Mouse (Mus musculus): ENCODE measurements around the gene Lhfp. TPM values are rescaled to one million over a fixed set of nuclear protein-coding genes. Genes with fewer than 3 reads are reported as not detected.

The Lhfp gene
- polyA plus RNA-seq, 1 experiment from 2014 or later, result 53.6 TPM

- H3K27ac ChIP-seq (replicated peaks), result no peak overlapping the region
- no peaks in the 10 kb centered on the region for H3K36me3 ChIP-seq
- H3K9me3 ChIP-seq (replicated peaks), result no peaks in the 10 kb centered on the region
Observed at GRCm38 (mm10) chr3:53291185-53291584, 249.9 kb downstream of the Lhfp start.

DNA sequence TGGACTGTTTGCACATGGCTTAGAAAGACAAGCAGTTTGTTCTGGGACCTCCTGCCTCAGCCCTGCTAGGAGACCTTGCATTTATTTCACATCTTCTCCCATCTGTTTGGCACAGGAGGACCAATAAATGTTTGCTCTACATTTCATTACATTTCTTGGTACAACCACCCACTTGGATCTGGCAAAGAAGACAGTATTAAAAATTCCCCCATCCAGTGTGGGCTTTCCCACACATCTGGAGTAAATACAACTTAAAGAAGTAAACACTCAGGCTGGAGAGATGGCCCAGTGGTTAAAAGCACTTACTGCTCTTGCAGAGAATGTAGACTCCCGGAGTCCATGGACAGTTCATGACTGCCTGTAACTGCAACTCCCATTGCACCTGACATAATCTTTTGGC, 250.6 kb downstream of the Lhfp start:
- WGBS, result 78% methylated on average over 1 of the region's 1 CpGs
- ATAC-seq (ENCODE audit: low FRiP score), result no peak

More at GRCm38 (mm10) chr3:53291185-53291584, 249.9 kb downstream of the Lhfp start:
- H3K27me3 ChIP-seq (replicated peaks), result no peaks in the 10 kb centered on the region
- peaks cover 16% of the 10 kb centered on the region for H3K4me1 ChIP-seq
- WGBS, result 98% methylated on average over 3 of the region's 3 CpGs
- H3K4me3 ChIP-seq (replicated peaks), result no peak overlapping the region
- H3K4me2 ChIP-seq, result no peak overlapping the region
- ATAC-seq (ENCODE audit: low FRiP score), result no peak
- H3K9ac ChIP-seq (replicated peaks), result no peak overlapping the region

GRCm38 (mm10) chr3:53292474-53292873, 251.1 kb downstream of the Lhfp start:
- 72% methylated on average over 3 of the region's 3 CpGs for whole genome bisulfite sequencing
- no peaks in the 10 kb centered on the region for H3K9me3 ChIP-seq (replicated peaks)
- H3K4me3 ChIP-seq (replicated peaks), result no peak overlapping the region
- no peak overlapping the region for H3K27ac ChIP-seq (replicated peaks)
- peaks cover 16% of the 10 kb centered on the region for H3K4me1 ChIP-seq
- no peaks in the 10 kb centered on the region for H3K36me3 ChIP-seq
- no peak overlapping the region for H3K9ac ChIP-seq (replicated peaks)
- H3K4me2 ChIP-seq, result no peak overlapping the region
- H3K27me3 ChIP-seq (replicated peaks), result no peaks in the 10 kb centered on the region
- no peak for ATAC-seq (ENCODE audit: low FRiP score)

More for the DNA sequence above, 250.6 kb downstream of the Lhfp start:
- Histone ChIP-seq H3K9ac (replicated peaks) (no peak overlapping the region), H3K4me2 (no peak overlapping the region), H3K36me3 (no peaks in the 10 kb centered on the region), H3K27me3 (replicated peaks) (no peaks in the 10 kb centered on the region), H3K4me3 (replicated peaks) (no peak overlapping the region), H3K27ac (replicated peaks) (no peak overlapping the region), H3K9me3 (replicated peaks) (no peaks in the 10 kb centered on the region), H3K4me1 (peaks cover 16% of the 10 kb centered on the region)

DNA sequence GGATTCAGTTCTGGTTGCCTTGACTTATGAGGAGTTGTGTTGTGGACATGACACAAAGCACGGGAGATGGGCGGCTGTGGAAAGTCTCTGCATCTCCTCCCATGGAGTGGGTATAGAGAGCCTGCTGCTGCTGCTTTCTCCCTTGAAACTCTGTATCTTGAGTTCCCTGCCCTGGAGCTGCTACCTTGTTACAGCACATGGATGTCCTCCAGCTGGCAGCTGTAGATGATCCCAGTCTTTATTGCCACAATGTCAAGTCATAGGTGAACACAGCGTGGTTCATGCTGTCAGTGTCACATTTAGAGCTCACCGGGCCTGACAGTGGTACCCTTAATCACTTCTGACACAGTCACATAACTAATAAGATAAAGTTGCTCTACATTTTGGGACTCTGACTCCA, 251.7 kb downstream of the Lhfp start:
- H3K27me3 ChIP-seq (replicated peaks), result no peaks in the 10 kb centered on the region
- H3K9me3 ChIP-seq (replicated peaks), result no peaks in the 10 kb centered on the region
- no peak overlapping the region for H3K27ac ChIP-seq (replicated peaks)
- H3K9ac ChIP-seq (replicated peaks), result no peak overlapping the region
- no peak overlapping the region for H3K4me3 ChIP-seq (replicated peaks)
- no peaks in the 10 kb centered on the region for H3K36me3 ChIP-seq
- H3K4me2 ChIP-seq, result no peak overlapping the region
- WGBS, result 92% methylated on average over 4 of the region's 4 CpGs
- H3K4me1 ChIP-seq, result peaks cover 16% of the 10 kb centered on the region
- no peak for ATAC-seq (ENCODE audit: low FRiP score)

- Histone ChIP-seq H3K4me2 (no peak overlapping the region), H3K9me3 (replicated peaks) (no peaks in the 10 kb centered on the region), H3K9ac (replicated peaks) (no peak overlapping the region), H3K4me1 (peaks cover 16% of the 10 kb centered on the region), H3K27ac (replicated peaks) (no peak overlapping the region), H3K36me3 (no peaks in the 10 kb centered on the region), H3K4me3 (replicated peaks) (no peak overlapping the region), H3K27me3 (replicated peaks) (no peaks in the 10 kb centered on the region)
- ATAC-seq (ENCODE audit: low FRiP score), result no peak
- WGBS, result 74% methylated on average over 4 of the region's 4 CpGs
Observed at GRCm38 (mm10) chr3:53293901-53294433, 252.6 kb downstream of the Lhfp start.

DNA sequence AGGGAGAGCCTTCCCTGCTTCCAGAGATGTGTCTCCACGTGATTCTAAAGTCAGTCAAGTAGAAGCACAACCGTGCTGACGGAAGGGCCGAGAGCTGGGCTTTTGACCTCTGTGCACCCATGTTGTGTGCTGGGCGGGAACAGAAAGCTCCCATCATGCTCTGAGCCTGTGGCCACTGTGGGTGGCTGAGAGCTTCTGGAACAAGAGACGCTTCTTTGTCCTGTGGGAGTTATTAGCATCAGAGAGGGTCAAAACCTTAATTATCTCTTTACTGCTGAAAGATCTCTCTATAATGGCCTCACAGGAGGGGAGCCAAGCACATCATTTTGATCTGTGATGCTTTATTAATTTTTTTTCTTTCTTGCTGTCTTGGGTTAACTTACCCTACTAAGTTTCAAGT, 253.5 kb downstream of the Lhfp start:
- no peaks in the 10 kb centered on the region for H3K36me3 ChIP-seq
- peaks cover 8% of the 10 kb centered on the region for H3K4me1 ChIP-seq
- H3K27ac ChIP-seq (replicated peaks), result no peak overlapping the region
- no peaks in the 10 kb centered on the region for H3K9me3 ChIP-seq (replicated peaks)
- no peak overlapping the region for H3K4me2 ChIP-seq
- H3K9ac ChIP-seq (replicated peaks), result no peak overlapping the region
- H3K27me3 ChIP-seq (replicated peaks), result no peaks in the 10 kb centered on the region
- ATAC-seq (ENCODE audit: low FRiP score), result no peak
- no peak overlapping the region for H3K4me3 ChIP-seq (replicated peaks)
- WGBS, result 50% methylated on average over 6 of the region's 6 CpGs

- no peaks in the 10 kb centered on the region for H3K27me3 ChIP-seq (replicated peaks)
- H3K4me1 ChIP-seq, result no peaks in the 10 kb centered on the region
- H3K9ac ChIP-seq (replicated peaks), result no peak overlapping the region
- ATAC-seq (ENCODE audit: low FRiP score), result no peak
- no peak overlapping the region for H3K4me3 ChIP-seq (replicated peaks)
- H3K9me3 ChIP-seq (replicated peaks), result no peaks in the 10 kb centered on the region
- 70% methylated on average over 5 of the region's 5 CpGs for WGBS
- H3K36me3 ChIP-seq, result no peaks in the 10 kb centered on the region
- no peak overlapping the region for H3K4me2 ChIP-seq
- no peak overlapping the region for H3K27ac ChIP-seq (replicated peaks)
Observed at GRCm38 (mm10) chr3:53301866-53302265, 260.5 kb downstream of the Lhfp start.

DNA sequence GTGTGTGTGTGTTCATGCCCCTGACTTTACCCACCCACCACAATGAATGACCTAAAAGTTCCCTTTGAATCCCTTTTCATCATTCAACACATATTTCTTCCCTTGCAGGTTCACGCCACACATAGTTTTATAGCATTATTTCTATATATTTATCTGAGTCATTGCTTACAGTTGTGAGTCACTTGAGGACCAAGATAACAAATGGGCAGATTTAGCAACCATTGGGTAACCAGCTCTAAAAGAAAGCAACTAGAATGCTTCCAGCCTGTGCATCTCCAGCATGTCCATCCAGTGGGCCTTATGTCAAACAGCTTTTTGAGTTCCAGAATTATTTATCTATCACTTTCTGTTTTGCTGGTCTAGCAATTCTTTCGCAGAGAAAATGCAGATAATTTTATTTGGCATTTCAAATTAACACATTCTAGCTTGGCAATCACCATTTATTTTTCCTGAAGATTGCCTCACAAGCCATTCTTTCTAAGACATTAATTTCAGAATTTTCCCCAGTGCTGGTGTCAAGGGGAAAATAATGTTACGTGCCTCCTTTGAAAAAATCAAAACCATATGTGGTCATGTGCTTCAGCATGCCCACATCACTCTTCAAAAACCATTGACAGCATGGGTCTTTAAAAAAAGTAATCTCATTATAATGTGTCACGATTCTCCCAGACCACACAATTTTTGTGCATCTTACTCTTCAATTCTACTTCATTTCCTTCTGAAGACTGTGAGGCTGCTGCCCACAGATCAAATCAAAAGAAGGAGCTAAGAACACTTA, 263.0 kb downstream of the Lhfp start:
- Histone ChIP-seq H3K4me2 (no peak overlapping the region), H3K36me3 (no peaks in the 10 kb centered on the region), H3K4me1 (no peaks in the 10 kb centered on the region), H3K27me3 (replicated peaks) (no peaks in the 10 kb centered on the region), H3K9ac (replicated peaks) (no peak overlapping the region), H3K27ac (replicated peaks) (no peak overlapping the region), H3K4me3 (replicated peaks) (no peak overlapping the region), H3K9me3 (replicated peaks) (no peaks in the 10 kb centered on the region)
- WGBS, result 60% methylated on average over 4 of the region's 4 CpGs
- ATAC-seq (ENCODE audit: low FRiP score), result no peak

DNA sequence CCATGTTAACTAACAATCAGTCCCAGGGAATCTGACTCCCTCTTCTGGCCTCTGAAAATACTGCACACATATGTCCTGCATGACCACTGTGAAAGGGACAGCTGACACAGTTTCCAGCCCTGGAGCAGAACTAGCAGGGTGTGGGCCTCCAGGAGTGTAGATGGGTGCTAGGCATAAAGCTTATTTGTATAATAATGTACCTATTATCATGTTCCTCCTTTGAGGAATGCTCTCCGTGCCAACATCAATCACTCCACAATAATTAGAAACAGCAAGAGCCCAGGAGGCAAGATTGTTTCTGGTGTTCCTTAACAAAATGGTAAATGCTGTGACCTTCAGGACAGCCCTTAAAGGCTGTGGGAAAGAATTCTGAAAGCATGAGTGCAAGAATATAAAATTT, 264.5 kb downstream of the Lhfp start:
- H3K36me3 ChIP-seq, result no peaks in the 10 kb centered on the region
- no peak overlapping the region for H3K4me2 ChIP-seq
- H3K4me1 ChIP-seq, result no peaks in the 10 kb centered on the region
- WGBS, result 69% methylated on average over 1 of the region's 1 CpGs
- no peaks in the 10 kb centered on the region for H3K27me3 ChIP-seq (replicated peaks)
- no peak overlapping the region for H3K4me3 ChIP-seq (replicated peaks)
- no peaks in the 10 kb centered on the region for H3K9me3 ChIP-seq (replicated peaks)
- no peak for ATAC-seq (ENCODE audit: low FRiP score)
- no peak overlapping the region for H3K27ac ChIP-seq (replicated peaks)
- no peak overlapping the region for H3K9ac ChIP-seq (replicated peaks)

GRCm38 (mm10) chr3:53308649-53309048, 267.3 kb downstream of the Lhfp start:
- H3K9me3 ChIP-seq (replicated peaks), result no peaks in the 10 kb centered on the region
- no peaks in the 10 kb centered on the region for H3K27me3 ChIP-seq (replicated peaks)
- H3K4me3 ChIP-seq (replicated peaks), result no peak overlapping the region
- 59% methylated on average over 5 of the region's 5 CpGs for WGBS
- no peak overlapping the region for H3K27ac ChIP-seq (replicated peaks)
- no peak for ATAC-seq (ENCODE audit: low FRiP score)
- no peaks in the 10 kb centered on the region for H3K36me3 ChIP-seq
- H3K9ac ChIP-seq (replicated peaks), result no peak overlapping the region
- no peak overlapping the region for H3K4me2 ChIP-seq
- no peaks in the 10 kb centered on the region for H3K4me1 ChIP-seq

DNA sequence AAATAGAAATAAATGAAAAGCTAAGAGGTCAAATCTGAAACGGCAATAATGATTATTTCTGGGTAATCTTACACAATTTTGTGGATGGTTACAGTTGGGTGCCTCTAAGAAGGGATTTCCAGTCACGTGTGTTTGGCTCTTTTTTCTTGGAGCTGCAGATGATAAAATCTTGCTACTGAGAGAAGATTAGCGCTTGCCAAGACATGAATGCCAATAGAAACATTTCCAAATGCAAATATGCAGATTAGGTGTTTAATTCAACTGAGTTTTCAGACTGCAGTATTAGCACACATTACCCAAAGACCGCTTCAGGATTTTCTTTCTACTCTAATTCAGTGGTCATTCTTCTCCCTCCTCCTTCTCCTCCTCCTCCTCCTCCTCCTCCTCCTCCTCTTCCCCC, 268.8 kb downstream of the Lhfp start:
- H3K36me3 ChIP-seq, result no peaks in the 10 kb centered on the region
- no peak overlapping the region for H3K4me2 ChIP-seq
- ATAC-seq (ENCODE audit: low FRiP score), result no peak
- no peak overlapping the region for H3K9ac ChIP-seq (replicated peaks)
- H3K4me3 ChIP-seq (replicated peaks), result no peak overlapping the region
- no peaks in the 10 kb centered on the region for H3K4me1 ChIP-seq
- no peaks in the 10 kb centered on the region for H3K9me3 ChIP-seq (replicated peaks)
- 68% methylated on average over 4 of the region's 4 CpGs for WGBS
- H3K27me3 ChIP-seq (replicated peaks), result no peaks in the 10 kb centered on the region
- no peak overlapping the region for H3K27ac ChIP-seq (replicated peaks)

- Histone ChIP-seq H3K4me3 (replicated peaks) (no peak overlapping the region), H3K9ac (replicated peaks) (no peak overlapping the region), H3K4me1 (no peaks in the 10 kb centered on the region), H3K4me2 (no peak overlapping the region), H3K27me3 (replicated peaks) (no peaks in the 10 kb centered on the region), H3K27ac (replicated peaks) (no peak overlapping the region), H3K36me3 (no peaks in the 10 kb centered on the region), H3K9me3 (replicated peaks) (no peaks in the 10 kb centered on the region)
- WGBS, result 97% methylated on average over 2 of the region's 2 CpGs
- no peak for ATAC-seq (ENCODE audit: low FRiP score)
Observed at GRCm38 (mm10) chr3:53310615-53311014, 269.3 kb downstream of the Lhfp start.

Data from neural tube, embryonic 15.5 days (tissue).